Mouse (Mus musculus): ENCODE data around the gene Smurf2. TPM values are rescaled to one million over a fixed set of nuclear protein-coding genes. Genes with fewer than 3 reads are reported as not detected.
"Not testable (repeated sequence)": the region's sequence is repeated elsewhere in the genome, so short reads cannot be mapped to it uniquely, and the experiment has no call there.

Smurf2 gene
- polyA plus RNA-seq, 1 experiment from 2014 or later = 15.1 TPM

- Histone ChIP-seq H3K4me1 (peaks cover 31% of the 10 kb centered on the region), H3K27ac (peak overlapping the region; percentile 99), H3K9me3 (no peaks in the 10 kb centered on the region), H3K4me2 (peak overlapping the region; percentile 72), H3K9ac (peak overlapping the region; percentile 85), H3K27me3 (replicated peaks) (no peaks in the 10 kb centered on the region), H3K36me3 (replicated peaks) (peaks cover 21% of the 10 kb centered on the region), H3K4me3 (peak overlapping the region; percentile 76)
- 0% methylated on average over 6 of the region's 6 CpGs for WGBS
- no peak for ATAC-seq (replicated peaks)
These were observed 130.9 kb downstream of the Smurf2 start for GRCm38 (mm10) chr11:106789649-106790048.

GRCm38 (mm10) chr11:106788775-106789459, 131.6 kb downstream of the Smurf2 start, which contains the start of the genes Ddx5 and Cep95:
Ddx5 (minus strand) TSS chr11:106789185.
Cep95 (plus strand) TSS chr11:106789252.
- peak; percentile 96 for ATAC-seq (replicated peaks)
- Histone ChIP-seq H3K9me3 (no peaks in the 10 kb centered on the region), H3K36me3 (replicated peaks) (peaks cover 21% of the 10 kb centered on the region), H3K9ac (peak within 1 kb of the TSS; percentile 98), H3K4me1 (peaks cover 34% of the 10 kb centered on the region), H3K27ac (peak within 1 kb of the TSS; percentile 99), H3K27me3 (replicated peaks) (no peaks in the 10 kb centered on the region), H3K4me2 (peak within 1 kb of the TSS; percentile 72), H3K4me3 (peak within 1 kb of the TSS; percentile 76)
- under 1% methylated on average over 58 of the region's 58 CpGs for WGBS

GRCm38 (mm10) chr11:106788026-106788774, 132.3 kb downstream of the Smurf2 start:
- peaks cover 26% of the 10 kb centered on the region for H3K36me3 ChIP-seq (replicated peaks)
- peaks cover 39% of the 10 kb centered on the region for H3K4me1 ChIP-seq
- H3K27me3 ChIP-seq (replicated peaks) = no peaks in the 10 kb centered on the region
- H3K9ac ChIP-seq = peak overlapping the region; percentile 98
- peak overlapping the region; percentile 99 for H3K27ac ChIP-seq
- H3K4me2 ChIP-seq = peak overlapping the region; percentile 72
- H3K9me3 ChIP-seq = no peaks in the 10 kb centered on the region
- WGBS = under 1% methylated on average over 76 of the region's 79 CpGs
- ATAC-seq (replicated peaks) = peak; percentile 88
- peak overlapping the region; percentile 76 for H3K4me3 ChIP-seq

GRCm38 (mm10) chr11:106787131-106788025, 133.1 kb downstream of the Smurf2 start:
- H3K27me3 ChIP-seq (replicated peaks) = no peaks in the 10 kb centered on the region
- peak overlapping the region; percentile 64 for H3K4me2 ChIP-seq
- H3K4me1 ChIP-seq = peaks cover 39% of the 10 kb centered on the region
- H3K9ac ChIP-seq = peak overlapping the region; percentile 98
- H3K4me3 ChIP-seq = peak overlapping the region; percentile 76
- H3K36me3 ChIP-seq (replicated peaks) = peaks cover 31% of the 10 kb centered on the region
- no peaks in the 10 kb centered on the region for H3K9me3 ChIP-seq
- 0 out of 2 replicates have a peak, but pooled peaks have one; percentile 1 for ATAC-seq (replicated peaks)
- H3K27ac ChIP-seq = peak overlapping the region; percentile 99
- WGBS = under 1% methylated on average over 65 of the region's 65 CpGs

- H3K27me3 ChIP-seq (replicated peaks) = no peaks in the 10 kb centered on the region
- H3K4me2 ChIP-seq = peak overlapping the region; percentile 64
- H3K36me3 ChIP-seq (replicated peaks) = peaks cover 38% of the 10 kb centered on the region
- 0 out of 2 replicates have a peak overlapping the region, but pooled peaks have one; percentile 4 for H3K9ac ChIP-seq
- peaks cover 38% of the 10 kb centered on the region for H3K4me1 ChIP-seq
- H3K4me3 ChIP-seq = peak overlapping the region; percentile 76; the same call in 1 of the 2 replicates
- no peaks in the 10 kb centered on the region for H3K9me3 ChIP-seq
- 80% methylated on average over 1 of the region's 1 CpGs for WGBS
- no peak for ATAC-seq (replicated peaks)
- no peak overlapping the region for H3K27ac ChIP-seq
These were observed 135.5 kb downstream of the Smurf2 start for GRCm38 (mm10) chr11:106785043-106785442.

- no peak overlapping the region for H3K27ac ChIP-seq
- H3K9ac ChIP-seq = no peak overlapping the region
- ATAC-seq (replicated peaks) = no peak
- no peak overlapping the region for H3K4me3 ChIP-seq
- no peaks in the 10 kb centered on the region for H3K9me3 ChIP-seq
- no peaks in the 10 kb centered on the region for H3K27me3 ChIP-seq (replicated peaks)
- 85% methylated on average over 2 of the region's 2 CpGs for WGBS
- no peak overlapping the region for H3K4me2 ChIP-seq
- H3K4me1 ChIP-seq = peaks cover 39% of the 10 kb centered on the region
- peaks cover 38% of the 10 kb centered on the region for H3K36me3 ChIP-seq (replicated peaks)
These were observed 136.0 kb downstream of the Smurf2 start for GRCm38 (mm10) chr11:106784476-106784875.

- Histone ChIP-seq H3K36me3 (replicated peaks) (peaks cover 38% of the 10 kb centered on the region), H3K9ac (no peak overlapping the region), H3K4me2 (no peak overlapping the region), H3K9me3 (no peaks in the 10 kb centered on the region), H3K27ac (no peak overlapping the region), H3K4me1 (peaks cover 48% of the 10 kb centered on the region), H3K4me3 (no peak overlapping the region), H3K27me3 (replicated peaks) (no peaks in the 10 kb centered on the region)
- ATAC-seq (replicated peaks) = no peak
- 82% methylated on average over 9 of the region's 9 CpGs for WGBS
These were observed 137.4 kb downstream of the Smurf2 start for GRCm38 (mm10) chr11:106782841-106783764.

GRCm38 (mm10) chr11:106782271-106782670, 138.2 kb downstream of the Smurf2 start:
- not testable (repeated sequence) for H3K27ac ChIP-seq; H3K9ac ChIP-seq; H3K4me2 ChIP-seq; H3K4me3 ChIP-seq; H3K27me3 ChIP-seq (replicated peaks); ATAC-seq (replicated peaks); H3K9me3 ChIP-seq
- WGBS = 94% methylated on average over 7 of the region's 7 CpGs
- Histone ChIP-seq H3K4me1 (peaks cover 56% of the 10 kb centered on the region), H3K36me3 (replicated peaks) (peaks cover 38% of the 10 kb centered on the region)

GRCm38 (mm10) chr11:106780590-106781220, 139.8 kb downstream of the Smurf2 start:
- no peaks in the 10 kb centered on the region for H3K27me3 ChIP-seq (replicated peaks)
- no peak for ATAC-seq (replicated peaks)
- H3K36me3 ChIP-seq (replicated peaks) = peaks cover 35% of the 10 kb centered on the region
- no peaks in the 10 kb centered on the region for H3K9me3 ChIP-seq
- no peak overlapping the region for H3K27ac ChIP-seq
- 73% methylated on average over 6 of the region's 6 CpGs for WGBS
- H3K4me1 ChIP-seq = peaks cover 46% of the 10 kb centered on the region
- no peak overlapping the region for H3K4me3 ChIP-seq
- no peak overlapping the region for H3K9ac ChIP-seq
- no peak overlapping the region for H3K4me2 ChIP-seq

- Histone ChIP-seq H3K9me3 (no peaks in the 10 kb centered on the region), H3K4me2 (peak overlapping the region; percentile 71), H3K27ac (peak overlapping the region; percentile 88; the same call in 1 of the 2 replicates), H3K36me3 (replicated peaks) (peaks cover 33% of the 10 kb centered on the region), H3K9ac (no peak overlapping the region), H3K4me1 (peaks cover 40% of the 10 kb centered on the region), H3K27me3 (replicated peaks) (no peaks in the 10 kb centered on the region), H3K4me3 (no peak overlapping the region)
- no peak; the same call in 1 of the 2 replicates for ATAC-seq (replicated peaks)
- 61% methylated on average over 4 of the region's 4 CpGs for WGBS
These were observed 140.5 kb downstream of the Smurf2 start for GRCm38 (mm10) chr11:106780089-106780425.
